Mouse (Mus musculus) liver (tissue): ENCODE measurements at regions not wholly inside any gene's neighbourhood (a gene's known extent, or its start where the extent isn't known, plus 50 kb on each side); places are given as distances from the start of the nearest gene placed in this dataset.
"Not testable (repeated sequence)": the region's sequence is repeated elsewhere in the genome, so short reads cannot be mapped to it uniquely, and the experiment has no call there.

ENCODE experiments used
- DNase-seq: peaks from one replicate; pipeline ENCODE4 v3.0.0-alpha.2; 2020; ENCODE audit warnings: mixed read lengths

GRCm38 (mm10) chr11:16559001-16559699 is 50.9 kb upstream of the Sec61g start:
- DNase-seq = peak; percentile 31

- DNase-seq = no peak
Observed at GRCm38 (mm10) chr11:16561727-16562126, 53.4 kb upstream of the Sec61g start.

GRCm38 (mm10) chr11:16589085-16589680 is 80.9 kb upstream of the Sec61g start:
- no peak for DNase-seq

- no peak for DNase-seq
Observed at GRCm38 (mm10) chr11:16590541-16590940, 82.3 kb upstream of the Sec61g start.

- DNase-seq = peak; percentile 44
Observed at GRCm38 (mm10) chr11:16591471-16591921, 83.2 kb upstream of the Sec61g start.

- DNase-seq = no peak
Observed at GRCm38 (mm10) chr11:16592006-16592405, 83.7 kb upstream of the Sec61g start.

GRCm38 (mm10) chr11:16592766-16593165 is 84.5 kb upstream of the Sec61g start:
- no peak for DNase-seq

- DNase-seq = no peak
Observed at GRCm38 (mm10) chr11:16594832-16595231, 86.5 kb upstream of the Sec61g start.

- no peak for DNase-seq
Observed at GRCm38 (mm10) chr11:16597038-16597830, 89.0 kb upstream of the Sec61g start.

GRCm38 (mm10) chr11:16602947-16603346 is 94.7 kb upstream of the Sec61g start:
- no peak for DNase-seq

- DNase-seq = no peak
Observed at GRCm38 (mm10) chr11:16606435-16607214, 98.3 kb upstream of the Sec61g start.

GRCm38 (mm10) chr11:16607900-16608422 is 99.7 kb upstream of the Sec61g start:
- DNase-seq = not testable (repeated sequence)

- no peak for DNase-seq
Observed at GRCm38 (mm10) chr11:16611741-16612140, 103.5 kb upstream of the Sec61g start.

- no peak for DNase-seq
Observed at GRCm38 (mm10) chr11:16612524-16612923, 104.2 kb upstream of the Sec61g start.

GRCm38 (mm10) chr11:16619736-16620135 is 111.5 kb upstream of the Sec61g start:
- no peak for DNase-seq

GRCm38 (mm10) chr11:16623694-16624093 is 115.4 kb upstream of the Sec61g start:
- DNase-seq = no peak

GRCm38 (mm10) chr11:16627294-16628085 is 119.2 kb upstream of the Sec61g start:
- DNase-seq = no peak

- no peak for DNase-seq
Observed at GRCm38 (mm10) chr11:16629410-16630129, 121.3 kb upstream of the Sec61g start.

- DNase-seq = not testable (repeated sequence)
Observed at GRCm38 (mm10) chr11:16635796-16636195, 116.2 kb upstream of the Egfr start.

- DNase-seq = no peak
Observed at GRCm38 (mm10) chr11:16637679-16638078, 114.3 kb upstream of the Egfr start.

GRCm38 (mm10) chr11:16638349-16638748 is 113.7 kb upstream of the Egfr start:
- DNase-seq = no peak
